ENCODE assay signal across 8 mouse cellular contexts in the genomic region with DNA sequence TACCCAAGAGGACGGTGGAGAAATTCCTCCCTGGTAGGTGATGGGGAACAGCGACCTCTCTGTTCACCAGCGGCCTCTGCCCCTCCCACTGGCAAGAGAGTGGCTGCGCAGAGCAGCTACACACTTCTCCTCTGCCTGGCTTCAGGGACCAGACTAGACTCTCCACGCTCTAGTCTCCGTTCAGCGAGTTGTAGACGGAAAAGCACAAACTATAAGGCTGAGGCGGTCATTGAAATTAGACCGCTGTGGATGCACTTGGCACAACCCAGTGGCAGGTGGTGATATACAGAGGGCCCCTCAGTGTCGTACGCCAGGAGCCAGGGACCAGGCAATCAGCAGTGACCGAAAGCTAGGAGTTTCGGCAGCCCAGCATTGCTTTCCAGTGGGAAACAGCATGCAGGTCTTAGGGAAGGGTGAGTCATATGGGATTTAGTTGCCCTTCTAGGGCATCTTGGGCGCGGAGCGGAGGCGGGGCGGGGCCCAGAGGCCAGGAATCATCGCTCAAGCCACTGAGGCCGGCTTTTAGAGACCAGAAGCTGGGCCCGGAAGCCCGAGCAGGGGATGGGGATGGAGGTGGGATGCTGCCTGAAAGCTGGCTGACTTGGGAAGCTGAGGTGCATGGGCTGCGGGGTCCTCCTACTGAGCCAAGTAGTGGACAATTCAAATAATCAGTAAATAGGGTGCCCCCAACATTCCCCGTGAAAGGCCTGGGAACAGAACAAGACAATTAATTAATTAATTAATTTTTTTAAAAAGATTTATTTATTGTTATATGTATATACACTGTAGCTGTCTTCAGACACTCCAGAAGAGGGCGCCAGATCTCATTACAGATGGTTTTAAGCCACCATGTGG. TPM values are rescaled to one million over a fixed set of nuclear protein-coding genes. Genes with fewer than 3 reads are reported as not detected.
DNase-seq lines count a peak whose midpoint lies in the region; ATAC-seq lines count a peak whose summit lies in the region.

No protein-coding gene starts in this region.

- H3K36me3 ChIP-seq in embryonic facial prominence, embryonic 15.5 days, result no peaks in the 10 kb centered on the region
- H3K36me3 ChIP-seq in hindbrain, embryonic 11.5 days (ENCODE audit: control insufficient read depth, insufficient read depth, low read length), result no peaks in the 10 kb centered on the region
- no peaks in the 10 kb centered on the region for H3K36me3 ChIP-seq in midbrain, embryonic 16.5 days (ENCODE audit: control insufficient read depth, insufficient read depth, low read length)

- WGBS in embryonic facial prominence, embryonic 15.5 days, result 5% methylated on average over 26 of the region's 26 CpGs
- WGBS in hindbrain, embryonic 11.5 days, result 5% methylated on average over 26 of the region's 26 CpGs
- WGBS in midbrain, embryonic 16.5 days, result 2% methylated on average over 26 of the region's 26 CpGs

- peak overlapping the region; percentile 69 for H3K4me2 ChIP-seq in embryonic facial prominence, embryonic 15.5 days (replicated peaks)
- H3K4me2 ChIP-seq in hindbrain, embryonic 11.5 days (replicated peaks; ENCODE audit: low read depth, low read length), result peak overlapping the region; percentile 56
- peak overlapping the region; percentile 60 for H3K4me2 ChIP-seq in midbrain, embryonic 16.5 days (ENCODE audit: low read length)

- DNase-seq in gastrocnemius, adult 18-20 months (ENCODE audit: low spot score), result peak; percentile 33
- DNase-seq in gastrocnemius, adult 8-10 months (ENCODE audit: low spot score in 2 of 2), result no peak
- DNase-seq in adrenal gland, postnatal 36 days, result peak; percentile 53 to 70
- DNase-seq in hindbrain, embryonic 11.5 days (ENCODE audit: low spot score), result peak; percentile 70
- peak; percentile 62 for DNase-seq in liver
- DNase-seq in urinary bladder, postnatal 25 days (ENCODE audit: low spot score), result no peak

- peak overlapping the region; percentile 44 for H3K4me3 ChIP-seq in embryonic facial prominence, embryonic 15.5 days (replicated peaks)
- H3K4me3 ChIP-seq in hindbrain, embryonic 11.5 days (ENCODE audit: low read depth, low read length), result peak overlapping the region; percentile 37
- H3K4me3 ChIP-seq in midbrain, embryonic 16.5 days (ENCODE audit: low read depth, low read length), result peak overlapping the region; percentile 36

- peak; percentile 67 for ATAC-seq in embryonic facial prominence, embryonic 15.5 days (ENCODE audit: insufficient number of reproducible peaks, low FRiP score, low TSS enrichment, low read depth)
- peak; percentile 86 for ATAC-seq in hindbrain, embryonic 11.5 days (ENCODE audit: low FRiP score)
- ATAC-seq in midbrain, embryonic 16.5 days, result peak; percentile 90

- H3K27ac ChIP-seq in embryonic facial prominence, embryonic 15.5 days (replicated peaks), result no peak overlapping the region
- H3K27ac ChIP-seq in hindbrain, embryonic 11.5 days (ENCODE audit: low read depth, low read length), result no peak overlapping the region
- H3K27ac ChIP-seq in midbrain, embryonic 16.5 days (ENCODE audit: low read length), result peak overlapping the region; percentile 68

- no peaks in the 10 kb centered on the region for H3K27me3 ChIP-seq in embryonic facial prominence, embryonic 15.5 days
- no peaks in the 10 kb centered on the region for H3K27me3 ChIP-seq in hindbrain, embryonic 11.5 days (ENCODE audit: control insufficient read depth, insufficient read depth, low read length)
- H3K27me3 ChIP-seq in midbrain, embryonic 16.5 days (ENCODE audit: control insufficient read depth, insufficient read depth, low read depth, low read length), result no peaks in the 10 kb centered on the region

- no peaks in the 10 kb centered on the region for H3K9me3 ChIP-seq in embryonic facial prominence, embryonic 15.5 days (replicated peaks)
- H3K9me3 ChIP-seq in hindbrain, embryonic 11.5 days (ENCODE audit: control insufficient read depth, low read length), result no peaks in the 10 kb centered on the region
- H3K9me3 ChIP-seq in midbrain, embryonic 16.5 days (replicated peaks; ENCODE audit: control insufficient read depth, low read length, poor library complexity, severe bottlenecking), result no peaks in the 10 kb centered on the region

- H3K4me1 ChIP-seq in embryonic facial prominence, embryonic 15.5 days, result peaks cover 8% of the 10 kb centered on the region
- H3K4me1 ChIP-seq in hindbrain, embryonic 11.5 days (replicated peaks; ENCODE audit: control insufficient read depth, insufficient read depth, low read length), result no peaks in the 10 kb centered on the region; the same call in 1 of the 2 replicates
- H3K4me1 ChIP-seq in midbrain, embryonic 16.5 days (ENCODE audit: control insufficient read depth, insufficient read depth, low read length), result peaks cover 3% of the 10 kb centered on the region; the same call in 1 of the 2 replicates

- peak overlapping the region; percentile 22; the same call in 1 of the 2 replicates for H3K9ac ChIP-seq in embryonic facial prominence, embryonic 15.5 days
- H3K9ac ChIP-seq in hindbrain, embryonic 11.5 days (ENCODE audit: low read depth, low read length), result peak overlapping the region; percentile 63
- peak overlapping the region; percentile 70 for H3K9ac ChIP-seq in midbrain, embryonic 16.5 days (ENCODE audit: low read depth, low read length)

RNA-seq across cellular contexts. Expression of a gene that starts 6.9 kb away (rescaled TPM):
- total RNA-seq in gastrocnemius, adult 18-20 months (2021), result 100 to 1,000 TPM in 1 of 2 experiments, 10 to 100 TPM in 1; 56.5 to 114 TPM
- total RNA-seq in gastrocnemius, adult 8-10 months (2022), result 10 to 100 TPM; 73.7 to 90.4 (median 77.6) TPM
- total RNA-seq in adrenal gland, postnatal 36 days (2021), result under 1 TPM; 0.50 to 0.63 TPM
- polyA plus RNA-seq in embryonic facial prominence, embryonic 15.5 days (2015; fragmentation: Nextera tagmentation; extraction: Ambion mirVana), result 0.24 and 0.45 TPM in 2 replicates
- polyA plus RNA-seq in hindbrain, embryonic 11.5 days (2014; fragmentation: Nextera tagmentation; extraction: Ambion mirVana), result 0.11 TPM in 1 of 2 replicates, not detected in the other
- 2.4 and 2.8 TPM in 2 replicates for polyA plus RNA-seq in midbrain, embryonic 16.5 days (2015; fragmentation: Nextera tagmentation; extraction: Ambion mirVana)

RNA-seq across cellular contexts. Expression of a gene that starts 20.5 kb away (rescaled TPM):
- total RNA-seq in gastrocnemius, adult 18-20 months (2021), result 10 to 100 TPM; 45.9 to 47.5 TPM
- total RNA-seq in gastrocnemius, adult 8-10 months (2022), result 10 to 100 TPM; 42.4 to 63.1 (median 48.7) TPM
- total RNA-seq in adrenal gland, postnatal 36 days (2021), result 10 to 100 TPM; 42.9 to 57.8 TPM
- 155 and 158 TPM in 2 replicates for polyA plus RNA-seq in embryonic facial prominence, embryonic 15.5 days (2015; fragmentation: Nextera tagmentation; extraction: Ambion mirVana)
- polyA plus RNA-seq in hindbrain, embryonic 11.5 days (2014; fragmentation: Nextera tagmentation; extraction: Ambion mirVana), result 146 and 160 TPM in 2 replicates
- polyA plus RNA-seq in midbrain, embryonic 16.5 days (2015; fragmentation: Nextera tagmentation; extraction: Ambion mirVana), result 113 and 117 TPM in 2 replicates

RNA-seq across cellular contexts. Expression of a gene that starts 20.6 kb away (rescaled TPM):
- 10 to 100 TPM; 29.1 to 29.2 TPM for total RNA-seq in gastrocnemius, adult 18-20 months (2021)
- 10 to 100 TPM; 30.8 to 35.9 (median 33.3) TPM for total RNA-seq in gastrocnemius, adult 8-10 months (2022)
- total RNA-seq in adrenal gland, postnatal 36 days (2021), result 10 to 100 TPM; 61.0 to 89.4 TPM
- 187 and 190 TPM in 2 replicates for polyA plus RNA-seq in embryonic facial prominence, embryonic 15.5 days (2015; fragmentation: Nextera tagmentation; extraction: Ambion mirVana)
- 344 and 364 TPM in 2 replicates for polyA plus RNA-seq in hindbrain, embryonic 11.5 days (2014; fragmentation: Nextera tagmentation; extraction: Ambion mirVana)
- 173 and 193 TPM in 2 replicates for polyA plus RNA-seq in midbrain, embryonic 16.5 days (2015; fragmentation: Nextera tagmentation; extraction: Ambion mirVana)

RNA-seq across cellular contexts. Expression of a gene that starts 26.5 kb away (rescaled TPM):
- 10 to 100 TPM; 16.1 to 16.7 TPM for total RNA-seq in gastrocnemius, adult 18-20 months (2021)
- 10 to 100 TPM; 12.4 to 19.8 (median 18.4) TPM for total RNA-seq in gastrocnemius, adult 8-10 months (2022)
- 10 to 100 TPM; 58.5 to 65.6 TPM for total RNA-seq in adrenal gland, postnatal 36 days (2021)
- 53.8 and 57.4 TPM in 2 replicates for polyA plus RNA-seq in embryonic facial prominence, embryonic 15.5 days (2015; fragmentation: Nextera tagmentation; extraction: Ambion mirVana)
- polyA plus RNA-seq in hindbrain, embryonic 11.5 days (2014; fragmentation: Nextera tagmentation; extraction: Ambion mirVana), result 53.8 and 55.6 TPM in 2 replicates
- 95.0 and 99.5 TPM in 2 replicates for polyA plus RNA-seq in midbrain, embryonic 16.5 days (2015; fragmentation: Nextera tagmentation; extraction: Ambion mirVana)

RNA-seq across cellular contexts. Expression of a gene that starts 26.7 kb away (rescaled TPM):
- 1 to 10 TPM; 3.3 to 4.5 TPM for total RNA-seq in gastrocnemius, adult 18-20 months (2021)
- 1 to 10 TPM; 2.2 to 4.4 (median 3.2) TPM for total RNA-seq in gastrocnemius, adult 8-10 months (2022)
- total RNA-seq in adrenal gland, postnatal 36 days (2021), result 10 to 100 TPM; 43.1 to 45.2 TPM
- polyA plus RNA-seq in embryonic facial prominence, embryonic 15.5 days (2015; fragmentation: Nextera tagmentation; extraction: Ambion mirVana), result 55.5 and 56.7 TPM in 2 replicates
- 62.1 and 63.9 TPM in 2 replicates for polyA plus RNA-seq in hindbrain, embryonic 11.5 days (2014; fragmentation: Nextera tagmentation; extraction: Ambion mirVana)
- polyA plus RNA-seq in midbrain, embryonic 16.5 days (2015; fragmentation: Nextera tagmentation; extraction: Ambion mirVana), result 20.8 and 22.8 TPM in 2 replicates

Comparison
In these comparisons a context has a peak if more than half of its experiments do, and no peak if none do; other contexts are left out.
1. DNase-seq: peak in gastrocnemius, adult 18-20 months (single experiment), adrenal gland, postnatal 36 days (2 of 2), hindbrain, embryonic 11.5 days (single experiment) and liver (single experiment); none in gastrocnemius, adult 8-10 months (0 of 2) and urinary bladder, postnatal 25 days (single experiment).
2. RNA of a gene that starts 6.9 kb away (total RNA-seq): 56.5 to 114 TPM in gastrocnemius, adult 18-20 months and 73.7 to 90.4 TPM in gastrocnemius, adult 8-10 months; 0.50 to 0.63 TPM in adrenal gland, postnatal 36 days; every median in the first group is over 10 times any median in the second.
3. Peak in every context shown above with its lines, with median percentiles within 50 percentile points of each other: ATAC-seq, H3K4me2 ChIP-seq, H3K4me3 ChIP-seq and H3K9ac ChIP-seq.